Mouse (Mus musculus) heart, embryonic 15.5 days (tissue): ENCODE measurements around the gene Cdyl. TPM values are rescaled to one million over a fixed set of nuclear protein-coding genes. Genes with fewer than 3 reads are reported as not detected.
A peak's percentile ranks its signal among the peaks of the same experiment; 100 is the strongest.

Experiments
- ATAC-seq: fragments of 200-750 bp; cut with Nextera tagmentation; replicated peaks from 2 replicates; pipeline ENCODE4 v1.8.0; 2017; ENCODE audit warnings: low read depth, moderate TSS enrichment; ENCODE audit not compliant: insufficient number of reproducible peaks, insufficient read depth, low FRiP score
- H3K27ac ChIP-seq: fragments of 300-500 bp; sonication (generic); 2 replicates; pipeline ENCODE4 v1.5.1; 2015; ENCODE audit warnings: mild to moderate bottlenecking, inconsistent platforms
- H3K27me3 ChIP-seq: fragments of 300-500 bp; sonication (generic); 2 replicates; pipeline ENCODE4 v1.6.1; 2015; ENCODE audit warnings: inconsistent platforms
- H3K36me3 ChIP-seq: fragments of 300-500 bp; sonication (generic); 2 replicates; pipeline ENCODE4 v1.6.1; 2015; ENCODE audit warnings: mild to moderate bottlenecking, inconsistent platforms
- H3K4me1 ChIP-seq: fragments of 300-500 bp; sonication (generic); replicated peaks from 2 replicates; pipeline ENCODE4 v1.6.1; 2015; ENCODE audit warnings: inconsistent platforms
- H3K4me2 ChIP-seq: fragments of 300-500 bp; sonication (generic); 2 replicates; pipeline ENCODE4 v1.6.1; 2015; ENCODE audit warnings: inconsistent platforms, mild to moderate bottlenecking, moderate library complexity
- H3K4me3 ChIP-seq: fragments of 300-500 bp; sonication (generic); 2 replicates; pipeline ENCODE4 v1.5.1; 2015; ENCODE audit warnings: mild to moderate bottlenecking, inconsistent platforms
- H3K9ac ChIP-seq: fragments of 300-500 bp; sonication (generic); 2 replicates; pipeline ENCODE4 v1.6.1; 2015; ENCODE audit warnings: mild to moderate bottlenecking, inconsistent platforms
- H3K9me3 ChIP-seq: fragments of 300-500 bp; sonication (generic); replicated peaks from 2 replicates; pipeline ENCODE4 v1.6.1; 2016; ENCODE audit warnings: inconsistent platforms
- WGBS: fragments of 180-500 bp; shearing (Covaris S2); methylation state at CpG from one replicate; pipeline ENCODE4 v1.1.7; 2015; ENCODE audit warnings: mixed read lengths; 5-methylcytosine and 5-hydroxymethylcytosine counted together
- polyA plus RNA-seq: library from polyadenylated mRNA; unstranded; fragments of >200 nt; fragmentation: Nextera tagmentation; extraction: Ambion mirVana; gene quantifications from 2 replicates; pipeline ENCODE4 v1.2.1, GENCODE M21; 2015

The Cdyl gene
- polyA plus RNA-seq, 1 experiment from 2014 or later: 10.0 TPM

GRCm38 (mm10) chr13:35765817-35766216 lies 106.2 kb downstream of the Cdyl start:
- WGBS: 9% methylated on average over 2 of the region's 2 CpGs
- Histone ChIP-seq H3K36me3 (no peaks in the 10 kb centered on the region), H3K9ac (no peak overlapping the region), H3K27me3 (no peaks in the 10 kb centered on the region), H3K4me1 (peaks cover 41% of the 10 kb centered on the region), H3K27ac (peak overlapping the region; percentile 83), H3K4me3 (no peak overlapping the region), H3K9me3 (no peaks in the 10 kb centered on the region), H3K4me2 (peak overlapping the region; percentile 28)
- ATAC-seq: peak; percentile 90

DNA sequence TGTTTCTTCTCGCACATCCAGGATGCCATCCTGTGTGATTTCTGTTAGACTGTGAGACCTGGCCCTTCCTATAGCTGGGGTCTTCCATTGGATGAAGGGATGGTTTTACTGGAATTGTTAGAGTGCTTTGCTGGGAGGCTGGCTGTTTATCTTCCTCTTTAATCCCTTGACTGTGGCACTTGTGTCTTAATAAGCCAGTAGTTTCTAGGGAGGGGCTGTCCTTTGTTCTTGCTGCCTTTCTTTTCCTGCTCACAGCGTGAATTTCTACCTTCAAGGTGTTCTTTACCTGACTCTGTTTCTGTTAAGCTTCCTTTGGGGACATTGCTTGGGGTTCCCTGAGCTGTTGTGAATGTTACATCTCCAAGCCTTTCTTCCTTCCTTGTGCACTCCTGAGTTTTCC lies 110.0 kb downstream of the Cdyl start:
- Histone ChIP-seq H3K9ac (no peak overlapping the region), H3K36me3 (no peaks in the 10 kb centered on the region), H3K9me3 (no peaks in the 10 kb centered on the region), H3K4me3 (no peak overlapping the region), H3K4me1 (peaks cover 40% of the 10 kb centered on the region), H3K4me2 (no peak overlapping the region), H3K27me3 (no peaks in the 10 kb centered on the region), H3K27ac (no peak overlapping the region)
- WGBS: 68% methylated on average over 2 of the region's 2 CpGs
- no peak for ATAC-seq

DNA sequence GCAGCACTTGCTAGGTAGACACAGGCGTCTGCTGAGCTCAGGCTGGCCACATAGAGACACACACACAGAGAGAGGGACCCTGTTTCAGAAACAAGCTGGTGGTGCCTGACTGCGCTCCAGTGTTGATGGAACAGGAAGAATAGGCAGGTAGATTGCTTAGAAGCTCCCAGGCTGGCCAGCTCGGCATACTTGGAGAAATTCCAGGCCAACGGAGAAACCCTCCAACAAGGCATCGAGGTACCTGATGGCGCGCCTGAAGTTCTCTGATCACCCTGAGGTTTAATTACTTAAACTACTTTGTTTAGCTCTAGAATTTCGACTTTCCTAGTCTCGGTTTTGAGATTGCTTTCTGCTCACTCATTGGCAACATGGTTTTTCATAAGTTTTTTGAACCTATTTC lies 110.8 kb downstream of the Cdyl start:
- no peak for ATAC-seq
- 74% methylated on average over 9 of the region's 9 CpGs for WGBS
- H3K36me3 ChIP-seq: no peaks in the 10 kb centered on the region
- peaks cover 34% of the 10 kb centered on the region for H3K4me1 ChIP-seq
- H3K4me2 ChIP-seq: no peak overlapping the region
- H3K9ac ChIP-seq: no peak overlapping the region
- H3K9me3 ChIP-seq: no peaks in the 10 kb centered on the region
- no peaks in the 10 kb centered on the region for H3K27me3 ChIP-seq
- no peak overlapping the region for H3K27ac ChIP-seq
- H3K4me3 ChIP-seq: no peak overlapping the region

DNA sequence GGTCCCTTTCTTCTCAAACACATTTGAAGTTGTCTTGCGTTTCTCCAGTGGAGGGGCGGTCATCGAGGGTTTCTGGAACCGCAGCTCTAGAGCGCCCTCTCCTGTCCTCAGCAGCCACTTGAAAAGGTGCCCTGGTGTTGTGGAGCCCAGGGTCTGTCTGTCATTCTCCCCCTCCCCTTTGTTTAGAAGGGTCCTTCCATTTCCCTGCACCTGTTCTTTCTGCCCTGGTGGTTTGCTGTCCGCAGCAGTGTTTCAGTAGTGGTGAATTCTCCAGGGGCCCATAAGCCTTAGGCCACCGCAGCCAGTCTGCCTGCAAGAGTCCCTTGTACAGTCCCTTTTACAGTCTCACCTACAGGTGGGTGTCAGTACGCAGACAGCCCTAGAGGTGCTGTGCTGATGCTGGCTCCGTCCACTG lies 112.3 kb downstream of the Cdyl start:
- Histone ChIP-seq H3K4me3 (no peak overlapping the region), H3K4me2 (no peak overlapping the region), H3K27ac (no peak overlapping the region), H3K9me3 (no peaks in the 10 kb centered on the region), H3K27me3 (no peaks in the 10 kb centered on the region), H3K4me1 (peaks cover 21% of the 10 kb centered on the region), H3K36me3 (no peaks in the 10 kb centered on the region), H3K9ac (no peak overlapping the region)
- WGBS: 60% methylated on average over 9 of the region's 9 CpGs
- ATAC-seq: no peak

DNA sequence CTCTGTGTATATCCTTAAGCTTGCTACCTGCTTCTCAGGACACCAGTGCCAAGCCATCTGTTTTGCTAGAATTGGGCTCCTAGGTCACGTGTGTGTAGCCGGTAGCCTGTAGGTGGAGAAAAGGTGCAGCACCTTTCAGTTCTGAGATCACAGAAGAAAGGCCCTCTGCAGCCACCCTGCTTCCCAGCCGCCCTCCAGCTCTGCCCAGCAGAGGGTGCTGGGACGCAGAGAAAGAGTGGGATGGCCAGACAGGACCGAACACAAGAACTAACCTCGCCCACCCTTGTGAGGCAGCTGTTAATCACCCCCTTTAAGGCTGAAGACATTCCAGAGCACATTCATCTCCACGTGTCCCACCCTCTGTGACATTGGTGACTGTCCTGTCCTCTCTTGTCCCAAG lies 114.1 kb downstream of the Cdyl start:
- H3K27ac ChIP-seq: no peak overlapping the region
- H3K27me3 ChIP-seq: no peaks in the 10 kb centered on the region
- H3K4me1 ChIP-seq: peaks cover 21% of the 10 kb centered on the region
- ATAC-seq: no peak; the same call in 1 of the 2 replicates
- WGBS: 49% methylated on average over 7 of the region's 7 CpGs
- H3K4me2 ChIP-seq: no peak overlapping the region
- no peaks in the 10 kb centered on the region for H3K9me3 ChIP-seq
- H3K9ac ChIP-seq: no peak overlapping the region
- no peaks in the 10 kb centered on the region for H3K36me3 ChIP-seq
- no peak overlapping the region for H3K4me3 ChIP-seq

DNA sequence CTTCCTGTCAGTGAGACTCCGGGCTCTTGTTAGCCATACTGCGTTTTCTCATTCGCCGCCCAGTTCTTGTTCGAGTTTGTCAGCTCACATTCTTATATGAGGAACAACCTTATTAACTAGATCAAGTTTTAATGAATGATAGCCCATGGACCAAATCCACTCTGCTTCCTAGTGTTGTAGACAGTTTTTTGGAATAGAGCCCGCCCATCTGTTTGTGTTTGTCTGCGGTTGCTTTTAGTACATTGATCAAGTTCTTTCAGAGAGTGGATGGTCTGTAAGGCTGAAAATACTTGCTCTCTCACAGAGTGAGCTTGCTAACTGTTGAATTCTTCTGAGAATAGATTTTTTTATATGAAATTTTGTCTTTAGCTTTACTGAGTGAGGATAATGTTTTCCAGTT lies 116.5 kb downstream of the Cdyl start:
- Histone ChIP-seq H3K27ac (no peak overlapping the region), H3K4me1 (peaks cover 12% of the 10 kb centered on the region), H3K4me3 (no peak overlapping the region), H3K36me3 (no peaks in the 10 kb centered on the region), H3K9me3 (no peaks in the 10 kb centered on the region), H3K4me2 (no peak overlapping the region), H3K27me3 (no peaks in the 10 kb centered on the region), H3K9ac (no peak overlapping the region)
- ATAC-seq: no peak
- WGBS: 88% methylated on average over 7 of the region's 7 CpGs

DNA sequence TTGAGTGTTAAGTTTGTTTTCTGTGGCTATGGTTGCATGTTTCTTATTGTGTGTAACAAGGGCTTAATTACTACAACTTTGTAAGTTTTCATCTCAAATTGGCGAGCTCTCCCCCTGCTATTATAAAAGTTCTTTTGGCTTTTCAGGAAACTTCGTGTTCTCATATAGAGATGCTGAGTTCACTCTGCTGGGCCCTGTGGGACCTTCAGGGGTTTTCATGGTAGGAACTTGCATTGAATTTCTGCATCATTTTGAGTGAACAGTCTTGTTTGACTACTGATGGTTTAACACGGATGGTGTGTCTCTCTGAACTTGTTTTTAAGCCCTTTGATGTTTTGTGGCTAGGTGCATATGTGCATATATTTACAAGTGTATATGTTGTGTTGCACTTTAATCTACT lies 121.1 kb downstream of the Cdyl start:
- H3K4me2 ChIP-seq: no peak overlapping the region
- no peak for ATAC-seq
- no peak overlapping the region for H3K9ac ChIP-seq
- H3K9me3 ChIP-seq: no peaks in the 10 kb centered on the region
- no peak overlapping the region; the same call in 1 of the 2 replicates for H3K27ac ChIP-seq
- H3K36me3 ChIP-seq: no peaks in the 10 kb centered on the region
- no peaks in the 10 kb centered on the region for H3K27me3 ChIP-seq
- H3K4me1 ChIP-seq: peaks cover 27% of the 10 kb centered on the region
- H3K4me3 ChIP-seq: no peak overlapping the region
- 73% methylated on average over 3 of the region's 3 CpGs for WGBS

- Histone ChIP-seq H3K9me3 (no peaks in the 10 kb centered on the region), H3K4me1 (peaks cover 35% of the 10 kb centered on the region), H3K36me3 (no peaks in the 10 kb centered on the region), H3K27ac (no peak overlapping the region), H3K4me2 (no peak overlapping the region), H3K4me3 (no peak overlapping the region), H3K9ac (no peak overlapping the region), H3K27me3 (no peaks in the 10 kb centered on the region)
- ATAC-seq: no peak
- 66% methylated on average over 3 of the region's 3 CpGs for WGBS
These were observed 122.1 kb downstream of the Cdyl start for GRCm38 (mm10) chr13:35781755-35782154.

DNA sequence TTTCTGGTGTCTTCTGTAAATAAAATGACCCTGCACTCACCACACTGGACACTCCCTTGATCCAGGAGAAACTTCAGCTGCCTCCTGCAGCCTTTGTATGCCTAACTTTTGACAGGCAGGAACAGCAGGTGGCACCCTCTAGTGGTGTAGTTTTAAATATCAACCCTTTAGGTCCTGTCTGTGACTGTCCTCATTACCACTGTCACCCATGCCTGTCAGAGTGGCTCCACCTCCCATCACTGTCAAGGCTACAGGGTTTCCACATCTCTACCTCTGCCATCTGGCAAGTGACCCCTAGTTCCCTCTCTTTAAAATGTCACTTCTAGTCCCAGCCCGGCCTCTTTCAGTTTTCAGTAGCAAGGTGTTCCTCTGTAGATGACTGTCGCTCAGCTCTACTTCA lies 123.3 kb downstream of the Cdyl start:
- no peak for ATAC-seq
- H3K9me3 ChIP-seq: no peaks in the 10 kb centered on the region
- no peak overlapping the region for H3K9ac ChIP-seq
- 70% methylated on average over 2 of the region's 2 CpGs for WGBS
- no peaks in the 10 kb centered on the region for H3K27me3 ChIP-seq
- H3K4me2 ChIP-seq: no peak overlapping the region
- no peak overlapping the region for H3K4me3 ChIP-seq
- no peaks in the 10 kb centered on the region for H3K36me3 ChIP-seq
- no peak overlapping the region for H3K27ac ChIP-seq
- H3K4me1 ChIP-seq: peaks cover 35% of the 10 kb centered on the region

DNA sequence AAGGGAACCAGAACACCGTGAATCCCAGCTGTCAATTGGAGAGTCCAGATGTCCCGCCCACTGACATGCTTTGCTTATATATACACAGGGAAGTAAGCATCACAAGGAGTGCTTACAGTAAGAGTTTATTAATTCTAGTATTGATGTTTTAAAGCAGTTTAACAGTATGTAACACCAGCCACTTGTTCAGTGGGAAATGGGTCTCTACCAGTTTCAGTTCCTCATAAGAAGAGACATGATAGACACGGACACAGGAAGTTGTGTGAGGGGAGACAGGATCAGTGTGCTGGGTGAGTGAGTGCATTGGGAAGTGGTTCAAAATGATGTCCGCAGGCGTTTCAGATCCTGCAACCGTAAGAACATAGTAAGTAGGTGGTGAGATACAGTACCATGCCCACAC lies 123.9 kb downstream of the Cdyl start:
- Histone ChIP-seq H3K4me1 (peaks cover 30% of the 10 kb centered on the region), H3K27me3 (no peaks in the 10 kb centered on the region), H3K27ac (no peak overlapping the region), H3K4me2 (no peak overlapping the region), H3K4me3 (no peak overlapping the region), H3K9ac (no peak overlapping the region), H3K36me3 (no peaks in the 10 kb centered on the region), H3K9me3 (no peaks in the 10 kb centered on the region)
- no peak for ATAC-seq
- 70% methylated on average over 6 of the region's 6 CpGs for WGBS

DNA sequence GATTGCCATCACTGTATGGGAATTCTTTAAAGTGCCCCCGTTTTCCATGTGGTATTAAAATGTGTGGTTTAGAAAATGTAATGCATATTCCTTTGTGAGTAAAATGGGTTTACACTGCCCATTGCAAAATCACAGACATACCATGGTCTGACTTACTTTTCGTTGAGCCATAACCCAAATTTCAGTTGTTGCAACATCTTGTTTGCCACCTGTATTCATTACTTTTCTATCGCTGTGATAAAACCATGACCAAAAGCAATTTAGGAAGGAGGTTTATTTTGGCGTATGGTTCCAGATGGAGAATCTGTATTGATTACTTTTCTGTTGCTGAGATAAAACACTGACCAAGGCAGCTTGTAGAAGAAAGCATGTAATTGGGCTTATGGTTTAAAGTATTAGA lies 124.6 kb downstream of the Cdyl start:
- 88% methylated on average over 4 of the region's 4 CpGs for WGBS
- Histone ChIP-seq H3K4me3 (no peak overlapping the region), H3K27me3 (no peaks in the 10 kb centered on the region), H3K9ac (no peak overlapping the region), H3K4me2 (no peak overlapping the region), H3K4me1 (peaks cover 35% of the 10 kb centered on the region), H3K36me3 (no peaks in the 10 kb centered on the region), H3K27ac (no peak overlapping the region), H3K9me3 (no peaks in the 10 kb centered on the region)
- ATAC-seq: no peak

DNA sequence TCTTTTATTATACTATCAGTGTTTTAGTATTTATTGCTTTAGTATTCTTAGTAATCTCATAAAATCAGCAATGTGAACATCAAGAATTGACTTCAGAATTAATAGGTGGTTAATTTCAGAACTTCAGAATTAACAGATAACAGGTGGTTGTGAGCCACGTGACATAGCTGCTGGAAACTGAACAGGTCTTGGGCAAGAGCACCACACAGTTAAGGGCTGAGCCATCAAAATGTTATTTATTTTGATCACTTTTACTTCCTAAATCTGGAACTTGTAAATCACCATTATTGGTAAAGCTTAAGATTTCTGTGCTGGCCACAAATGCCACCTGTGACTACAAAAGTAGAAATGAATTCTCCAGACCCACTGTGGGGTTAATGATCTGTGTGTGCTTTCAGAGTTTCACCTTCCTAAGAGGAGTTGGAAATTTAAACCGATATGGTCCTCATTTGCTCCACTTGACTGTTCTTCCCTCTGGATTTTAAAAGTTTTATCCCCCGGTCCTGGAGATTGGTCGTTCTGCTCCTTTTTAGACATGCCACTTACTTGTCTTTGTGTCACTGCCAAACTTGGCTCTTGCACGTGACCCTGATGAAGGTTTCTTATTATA lies 125.8 kb downstream of the Cdyl start:
- H3K4me1 ChIP-seq: peaks cover 42% of the 10 kb centered on the region
- no peak for ATAC-seq
- WGBS: 54% methylated on average over 5 of the region's 5 CpGs
- no peak overlapping the region for H3K4me3 ChIP-seq
- H3K9me3 ChIP-seq: no peaks in the 10 kb centered on the region
- no peaks in the 10 kb centered on the region for H3K36me3 ChIP-seq
- no peaks in the 10 kb centered on the region for H3K27me3 ChIP-seq
- no peak overlapping the region for H3K4me2 ChIP-seq
- H3K27ac ChIP-seq: no peak overlapping the region
- no peak overlapping the region for H3K9ac ChIP-seq
